Mouse (Mus musculus): ENCODE measurements around the gene Adam17. TPM values are rescaled to one million over a fixed set of nuclear protein-coding genes. Genes with fewer than 3 reads are reported as not detected.

Adam17 gene
- 100 to 1,000 TPM; 110 TPM for total RNA-seq (2023)

DNA sequence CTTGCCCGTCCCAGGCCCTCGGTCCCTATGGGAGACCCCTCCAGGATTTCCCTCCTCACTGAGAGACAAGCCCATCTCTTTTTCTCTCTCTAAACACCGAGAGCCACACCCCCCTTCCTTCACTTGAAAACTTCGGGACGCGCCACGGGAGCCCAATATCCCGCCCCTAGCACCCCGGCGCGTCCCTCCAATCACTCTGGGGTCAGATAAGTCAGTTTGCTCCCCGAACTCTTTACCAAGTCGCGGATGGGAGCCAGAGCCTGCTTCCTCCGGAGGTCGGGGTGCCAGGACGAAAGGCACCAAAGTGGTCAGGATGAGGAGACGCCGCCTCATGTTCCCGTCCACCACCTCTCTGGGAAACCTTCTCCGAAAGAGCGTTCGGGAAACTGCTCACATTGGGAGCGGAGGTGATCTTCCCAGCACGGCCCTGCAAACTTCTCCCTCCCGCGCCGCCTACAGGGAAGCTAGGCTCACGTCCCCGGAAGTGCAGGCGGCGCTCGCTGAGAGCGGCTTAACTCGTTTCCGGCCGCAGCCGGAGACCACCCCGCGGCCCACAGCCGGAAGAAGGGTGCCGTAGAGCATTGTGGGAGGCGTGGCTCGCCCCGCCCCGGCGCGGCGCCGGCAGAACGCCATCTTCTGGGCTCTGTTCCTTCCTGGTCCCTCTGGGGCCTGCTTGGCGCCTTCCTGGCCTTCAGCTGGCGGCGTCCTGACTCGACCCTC is at the start of gene Adam17:
Adam17 (minus strand) TSS at position 533 of the 720 bp plus-strand sequence.

GRCm38 (mm10) chr12:21417100-21418070 is 44.0 kb upstream of the Adam17 start, which contains the start of gene Ywhaq:
Gene Ywhaq (minus strand): TSS chr12:21417637.

DNA sequence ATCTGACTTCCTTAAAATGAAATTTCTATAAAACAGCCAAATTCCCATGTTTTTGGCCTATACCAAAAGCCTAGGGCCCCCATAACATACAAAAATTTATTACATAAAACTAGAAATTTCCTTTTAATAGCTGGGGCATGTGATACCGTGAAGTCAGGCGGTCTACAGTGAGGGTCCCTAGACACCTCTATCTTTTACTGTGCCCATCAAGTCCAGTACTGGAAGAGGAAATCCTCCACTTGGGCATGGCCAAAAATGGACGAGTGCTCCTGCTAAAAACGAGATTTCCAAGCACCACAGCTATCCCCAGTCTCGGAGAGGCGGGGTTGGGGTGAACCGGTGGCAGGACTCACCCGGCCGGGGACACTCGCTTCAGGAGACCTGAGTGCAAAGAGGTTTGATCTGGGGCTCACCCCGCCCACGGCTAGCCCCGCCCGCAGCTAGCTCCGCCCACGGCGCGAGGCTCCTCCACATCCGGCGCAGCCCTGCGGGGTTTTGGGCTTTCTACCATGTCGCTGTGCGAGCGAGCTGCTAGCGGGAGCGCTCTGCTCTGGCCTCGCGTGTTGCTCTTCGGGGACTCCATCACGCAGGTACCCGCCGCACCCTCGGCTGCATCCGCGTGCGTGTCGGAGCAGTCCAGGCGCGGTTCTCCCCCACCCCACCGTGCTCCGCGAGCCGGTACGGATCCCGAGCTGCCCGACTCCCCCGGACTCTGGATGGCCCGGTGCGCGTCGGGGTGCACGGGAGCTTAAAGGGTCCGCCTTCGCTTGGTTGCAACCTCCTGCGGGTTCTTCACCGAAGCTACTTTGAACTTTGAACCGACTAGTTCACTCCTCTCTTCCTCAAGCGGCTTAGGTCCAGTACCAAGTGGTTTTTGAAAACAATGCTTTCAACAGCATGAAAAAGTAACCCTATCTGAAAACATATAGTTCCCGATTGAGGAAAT is 57.2 kb downstream of the Adam17 start, which contains the start of gene Iah1:
Iah1 (plus strand) TSS at position 467 of the 946 bp plus-strand sequence.

GRCm38 (mm10) chr12:21286243-21286622 is 87.2 kb downstream of the Adam17 start, which contains the start of gene Itgb1bp1:
Gene Itgb1bp1 (minus strand): TSS chr12:21286284.

DNA sequence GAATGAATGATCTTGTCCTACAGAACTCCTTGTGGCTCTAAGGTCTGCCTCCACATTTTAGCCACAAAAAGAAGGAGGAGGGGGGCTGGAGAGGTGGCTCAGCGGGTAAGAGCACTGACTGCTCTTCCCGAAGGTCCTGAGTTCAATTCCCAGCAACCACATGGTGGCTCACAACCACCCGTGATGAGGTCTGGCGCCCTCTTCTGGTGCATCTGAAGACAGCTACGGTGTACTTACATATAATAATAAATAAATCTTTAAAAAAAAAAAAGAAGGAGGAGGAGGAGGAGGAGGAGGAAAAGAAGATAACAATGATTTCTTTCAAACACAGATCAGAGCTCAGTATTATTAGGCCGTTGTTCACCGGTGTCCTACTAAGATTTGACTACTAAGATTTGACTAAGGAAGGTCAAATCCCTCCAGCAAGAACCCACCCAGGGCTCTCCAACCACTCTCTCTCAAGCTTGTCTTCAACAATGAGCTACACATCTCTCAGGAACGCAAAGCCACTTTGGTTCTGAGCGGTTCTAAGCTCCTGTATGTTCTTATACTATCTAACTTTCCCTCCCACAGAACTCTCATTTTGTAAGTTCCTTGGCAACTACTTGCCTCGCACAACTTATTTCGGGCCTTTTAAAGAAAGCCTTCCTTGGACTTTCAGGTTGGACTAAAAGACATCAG is 88.5 kb downstream of the Adam17 start, which contains the start of gene Cpsf3:
Cpsf3 (plus strand) TSS at position 631 of the 681 bp plus-strand sequence.

Other genes with a start within 250 kb of the Adam17 start
- gene Cpsf3, start 88.2 kb downstream of the Adam17 start, total RNA-seq (2023), result 100 to 1,000 TPM; 117 to 142 TPM
- gene Itgb1bp1, start 87.3 kb downstream of the Adam17 start, total RNA-seq (2023), result 10 to 100 TPM; 47.2 to 49.6 TPM
- 10 to 100 TPM; 50.0 to 58.7 TPM for gene Iah1, start 57.2 kb downstream of the Adam17 start, total RNA-seq (2023)
- 100 to 1,000 TPM; 167 to 171 TPM for gene Ywhaq, start 44.0 kb upstream of the Adam17 start, total RNA-seq (2023)

Data from B cell, adult 67 days (primary cell).